Mouse (Mus musculus): Measurements from ENCODE around the gene Vmn2r82. TPM values are rescaled to one million over a fixed set of nuclear protein-coding genes. Genes with fewer than 3 reads are reported as not detected.
"Not testable (repeated sequence)": the region's sequence is repeated elsewhere in the genome, so short reads cannot be mapped to it uniquely, and the experiment has no call there.

Vmn2r82 gene
- not detected in 2 replicates for polyA plus RNA-seq (2012)

- not testable (repeated sequence) for TF ChIP-seq GATA1 (IDR thresholded peaks at IDR 0.05; ENCODE audit: low read length)
These were observed at the start of gene Vmn2r82 for GRCm38 (mm10) chr10:79356220-79356619. Gene Vmn2r82 (plus strand): TSS chr10:79356520.

- no peak for TF ChIP-seq GATA1 (IDR thresholded peaks at IDR 0.05; ENCODE audit: low read length)
These were observed 33.6 kb upstream of the Vmn2r82 start for GRCm38 (mm10) chr10:79322737-79323086.

- no peak for TF ChIP-seq GATA1 (IDR thresholded peaks at IDR 0.05; ENCODE audit: low read length)
These were observed 60.9 kb downstream of the Vmn2r82 start for GRCm38 (mm10) chr10:79417142-79417771.

Other genes with a start within 250 kb of the Vmn2r82 start
- not detected in 2 replicates for gene Vmn2r80, start 207.8 kb upstream of the Vmn2r82 start, polyA plus RNA-seq (2012)
- gene Vmn2r81, start 108.8 kb upstream of the Vmn2r82 start, polyA plus RNA-seq (2012) = not detected in 2 replicates
- gene Vmn2r83, start 112.2 kb downstream of the Vmn2r82 start, polyA plus RNA-seq (2012) = not detected in 2 replicates
- gene Plpp2, start 177.3 kb downstream of the Vmn2r82 start, polyA plus RNA-seq (2012) = 0.04 TPM in 1 of 2 replicates, not detected in the other
- gene Mier2, start 198.7 kb downstream of the Vmn2r82 start, polyA plus RNA-seq (2012) = 0.05 TPM in 1 of 2 replicates, not detected in the other
- gene Theg, start 230.8 kb downstream of the Vmn2r82 start, polyA plus RNA-seq (2012) = not detected in 2 replicates

All from G1E-ER4 (cell line).